Mouse (Mus musculus) lung, postnatal 10 days (tissue): ENCODE results near the gene Slc1a3.

Experiments used
- DNase-seq: peaks from one replicate; pipeline ENCODE4 v3.0.0; 2021

Slc1a3 gene

DNA sequence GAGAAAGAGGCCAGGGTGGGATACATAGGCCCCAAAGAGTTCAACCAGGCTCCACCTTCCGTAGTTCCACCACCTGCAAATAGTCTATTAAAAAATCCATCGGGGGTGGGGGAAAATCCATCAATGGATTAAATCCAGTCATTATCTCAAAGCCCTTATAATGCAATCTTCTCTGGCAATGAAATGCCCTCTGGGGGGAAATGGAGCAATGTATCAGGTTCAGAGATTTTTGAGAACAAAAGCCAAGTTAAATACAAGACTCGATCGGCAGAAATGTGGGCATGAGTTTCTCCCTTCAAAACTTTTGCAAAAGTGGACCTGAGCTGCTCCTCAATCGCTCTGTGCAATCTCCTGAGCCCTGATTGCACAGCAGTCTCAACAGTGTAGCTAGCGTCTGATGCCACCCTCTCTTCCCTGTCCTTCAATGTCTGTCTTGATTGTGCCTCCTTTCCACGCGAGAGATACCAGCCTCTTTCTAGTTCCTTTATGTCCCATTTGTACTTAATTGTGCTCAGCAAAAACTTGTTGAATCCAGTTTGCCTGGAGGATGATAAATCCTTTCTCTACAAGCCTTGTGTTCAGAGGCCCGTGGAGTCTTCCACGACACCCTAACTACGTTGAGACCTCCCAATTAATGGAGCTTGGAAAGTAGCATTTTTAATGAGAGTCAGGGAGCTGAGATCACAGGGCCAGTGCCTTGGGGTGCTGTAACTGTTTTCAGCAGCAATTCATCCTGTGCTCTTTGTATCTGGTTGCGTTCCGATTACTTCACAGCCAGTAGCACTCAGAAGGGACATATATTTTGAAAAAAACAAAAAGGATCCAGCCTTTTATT is 109.0 kb downstream of the Slc1a3 start:
- DNase-seq, result no peak

DNA sequence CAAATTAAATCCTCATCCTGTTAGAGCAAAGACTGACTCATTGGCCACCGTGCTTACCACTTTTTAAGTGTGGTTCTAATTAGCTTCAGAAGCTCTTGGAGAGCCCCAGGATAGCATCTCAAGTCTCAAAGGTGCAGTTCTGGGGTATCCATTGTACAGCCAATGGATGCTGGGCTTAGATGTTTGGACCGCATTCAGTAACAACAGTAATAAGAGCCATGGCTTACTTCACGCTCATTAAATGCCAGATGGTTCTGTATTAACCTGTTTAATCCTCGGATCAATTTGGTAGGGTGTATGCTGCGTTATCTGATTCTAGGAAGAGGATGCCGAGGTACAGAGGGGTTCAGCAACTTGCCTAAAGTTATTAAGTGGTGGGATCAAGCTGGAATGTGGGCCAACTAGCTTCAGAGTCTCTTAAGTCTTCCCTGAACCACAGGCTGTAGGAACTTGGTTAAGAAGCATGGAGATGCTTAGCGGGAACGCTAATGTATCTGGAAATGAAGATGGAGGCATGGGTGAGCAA is 114.1 kb downstream of the Slc1a3 start:
- no peak for DNase-seq

DNA sequence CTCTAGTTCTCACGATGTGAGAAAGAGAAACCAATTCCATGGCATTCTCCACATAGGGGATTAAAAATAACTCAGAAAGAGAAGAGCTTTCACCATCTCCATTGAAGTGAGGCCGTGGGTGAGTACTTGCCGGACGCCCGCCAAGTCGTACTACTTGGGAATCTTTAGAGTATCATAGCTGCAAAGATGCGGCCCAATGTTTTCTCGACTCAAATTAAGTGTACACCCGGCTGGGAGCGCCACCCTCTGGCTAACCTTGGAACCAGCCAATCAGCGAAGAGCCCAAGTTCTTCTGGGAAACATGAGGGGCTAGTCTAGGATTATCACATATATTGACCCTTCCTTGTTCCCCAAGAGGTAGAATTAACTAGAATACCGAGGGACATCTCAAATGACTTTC is 115.3 kb downstream of the Slc1a3 start:
- no peak for DNase-seq

DNA sequence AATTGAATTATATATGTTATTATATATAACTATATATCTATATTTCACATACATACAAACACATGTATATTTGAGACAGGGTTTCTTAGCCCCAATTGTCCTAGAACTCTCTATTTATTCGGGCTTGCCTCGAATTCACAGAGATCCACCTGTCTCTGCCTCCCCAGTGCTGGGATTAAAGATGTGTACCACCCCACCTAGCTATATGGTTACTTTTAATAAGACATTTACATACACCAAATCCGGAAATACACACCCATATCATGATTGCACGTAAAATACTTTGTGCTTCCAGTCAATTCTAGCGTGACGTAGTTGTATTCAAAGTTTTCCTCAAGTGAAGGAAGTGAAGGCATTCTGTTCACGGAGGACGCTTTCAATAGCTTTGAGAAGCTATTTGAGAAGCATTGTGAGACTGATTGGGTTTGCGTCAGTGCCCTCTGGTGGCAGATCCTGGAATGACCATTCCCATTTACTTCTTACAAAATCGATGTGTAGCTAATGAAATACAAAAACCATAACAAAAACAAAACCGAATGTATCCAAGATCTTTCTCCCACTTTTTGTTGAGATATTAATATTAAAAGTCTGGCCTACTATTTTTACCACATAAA is 121.0 kb downstream of the Slc1a3 start:
- DNase-seq, result peak; percentile 73

DNA sequence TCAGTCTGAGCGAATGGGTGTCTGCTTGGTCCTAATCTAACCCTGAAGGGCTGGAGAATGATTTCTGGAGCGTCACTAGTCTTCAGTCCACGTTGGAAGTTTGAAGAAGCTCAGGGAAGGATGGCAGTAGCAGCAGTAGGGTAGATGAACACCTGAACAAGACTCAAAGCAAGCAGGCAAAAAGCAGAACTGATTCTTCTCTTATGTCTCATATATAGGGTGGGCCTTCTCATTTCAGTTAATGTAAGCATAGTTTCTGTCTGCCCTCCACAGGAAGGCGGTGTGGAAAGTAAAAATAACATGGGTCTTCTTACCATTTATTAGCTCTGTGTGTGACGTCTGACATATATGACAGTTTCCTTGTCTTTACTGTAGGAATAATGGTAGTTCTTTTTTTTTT is 122.5 kb downstream of the Slc1a3 start:
- no peak for DNase-seq

DNA sequence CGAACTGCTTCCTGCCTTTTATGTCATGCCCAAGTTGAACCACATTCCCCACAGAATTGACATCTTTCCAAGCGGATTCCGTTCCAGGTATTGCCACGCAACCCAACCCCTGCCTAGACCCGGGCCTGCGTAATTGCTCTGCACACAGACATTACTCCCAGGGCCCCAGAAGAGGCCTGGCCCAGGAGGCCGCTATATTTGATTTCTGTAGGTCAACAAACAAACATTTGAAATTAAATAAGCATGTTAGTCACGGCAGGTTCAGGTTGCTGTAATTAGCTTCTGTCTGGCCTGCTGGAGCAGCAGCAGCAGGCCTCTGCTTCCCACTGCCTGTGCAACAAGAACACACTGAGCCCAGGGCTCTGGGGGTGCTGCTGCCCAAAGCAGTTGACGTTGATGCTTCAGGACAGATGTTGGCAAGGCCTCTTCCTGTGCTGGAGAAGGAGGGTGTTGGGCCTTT is 123.7 kb downstream of the Slc1a3 start:
- DNase-seq, result no peak
